Mouse (Mus musculus): ENCODE measurements around the gene Ankrd13a.
A peak's percentile ranks its signal among the peaks of the same experiment; 100 is the strongest.

DNA sequence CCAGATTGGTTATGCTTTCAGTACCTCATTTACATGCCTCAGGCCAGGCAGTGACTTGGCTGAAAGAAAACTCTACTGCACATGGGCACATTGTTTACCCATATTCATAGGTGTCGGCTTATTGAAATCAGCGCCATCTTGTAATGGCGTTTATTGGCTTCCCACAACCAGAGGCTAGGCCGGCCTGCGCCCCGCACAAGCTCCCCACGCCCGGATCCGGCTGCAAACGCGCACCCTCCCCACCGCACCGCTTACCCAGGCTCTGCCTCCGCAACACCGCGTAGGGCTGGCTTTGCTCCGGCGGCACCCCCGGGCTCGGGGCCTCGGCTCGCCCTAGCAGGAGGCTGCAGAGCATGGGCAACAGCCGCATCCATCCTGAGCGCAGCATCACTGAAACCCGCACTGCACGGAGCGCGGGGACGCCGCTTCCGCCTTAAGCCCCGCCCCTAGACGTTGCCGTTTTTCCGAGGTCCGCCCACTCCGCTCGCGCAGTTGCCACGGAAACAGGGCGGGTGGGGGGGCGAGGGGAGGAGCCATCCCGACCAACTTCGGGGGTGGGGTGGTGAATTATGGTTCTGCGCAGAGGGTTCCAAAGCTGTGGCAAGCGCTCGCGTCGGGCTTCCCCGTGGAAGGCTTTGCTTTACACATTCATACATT, 39.2 kb downstream of the Ankrd13a start:
- TF ChIP-seq CTCF (IDR thresholded peaks at IDR 0.05; ENCODE audit: insufficient read depth, low read length) (no peak), POLR2A (IDR thresholded peaks at IDR 0.05; ENCODE audit: borderline replicate concordance, extremely low read depth, low read depth, low read length) (peak; percentile 85; the same call in 1 of the 2 replicates)
